Mouse (Mus musculus): ENCODE data around the gene Slc15a5.

The Slc15a5 gene

GRCm38 (mm10) chr6:138055572-138055971 lies 24.1 kb downstream of the Slc15a5 start:
- DNase-seq (ENCODE audit: low spot score), result no peak

- no peak for DNase-seq (ENCODE audit: low spot score)
These were observed 24.8 kb downstream of the Slc15a5 start for GRCm38 (mm10) chr6:138054956-138055355.

GRCm38 (mm10) chr6:138054166-138054565 lies 25.6 kb downstream of the Slc15a5 start:
- no peak for DNase-seq (ENCODE audit: low spot score)

- DNase-seq (ENCODE audit: low spot score), result no peak
These were observed 26.0 kb downstream of the Slc15a5 start for GRCm38 (mm10) chr6:138053686-138054085.

GRCm38 (mm10) chr6:138045364-138045763 lies 34.4 kb downstream of the Slc15a5 start:
- no peak for DNase-seq (ENCODE audit: low spot score)

GRCm38 (mm10) chr6:138042891-138043290 lies 36.8 kb downstream of the Slc15a5 start:
- no peak for DNase-seq (ENCODE audit: low spot score)

GRCm38 (mm10) chr6:138041865-138042264 lies 37.9 kb downstream of the Slc15a5 start:
- DNase-seq (ENCODE audit: low spot score), result no peak

GRCm38 (mm10) chr6:138037587-138037986 lies 42.1 kb downstream of the Slc15a5 start:
- DNase-seq (ENCODE audit: low spot score), result no peak

- no peak for DNase-seq (ENCODE audit: low spot score)
These were observed 42.8 kb downstream of the Slc15a5 start for GRCm38 (mm10) chr6:138036891-138037290.

- no peak for DNase-seq (ENCODE audit: low spot score)
These were observed 62.8 kb downstream of the Slc15a5 start for GRCm38 (mm10) chr6:138016898-138017297.

GRCm38 (mm10) chr6:138014976-138015674 lies 64.6 kb downstream of the Slc15a5 start:
- DNase-seq (ENCODE audit: low spot score), result no peak

GRCm38 (mm10) chr6:138011955-138012354 lies 67.8 kb downstream of the Slc15a5 start:
- no peak for DNase-seq (ENCODE audit: low spot score)

- DNase-seq (ENCODE audit: low spot score), result no peak
These were observed 72.0 kb downstream of the Slc15a5 start for GRCm38 (mm10) chr6:138007705-138008104.

- no peak for DNase-seq (ENCODE audit: low spot score)
These were observed 73.0 kb downstream of the Slc15a5 start for GRCm38 (mm10) chr6:138006525-138007251.

- no peak for DNase-seq (ENCODE audit: low spot score)
These were observed 89.9 kb downstream of the Slc15a5 start for GRCm38 (mm10) chr6:137989853-137990252.

- no peak for DNase-seq (ENCODE audit: low spot score)
These were observed 94.5 kb downstream of the Slc15a5 start for GRCm38 (mm10) chr6:137985169-137985568.

GRCm38 (mm10) chr6:137982195-137982737 lies 97.5 kb downstream of the Slc15a5 start:
- no peak for DNase-seq (ENCODE audit: low spot score)

- no peak for DNase-seq (ENCODE audit: low spot score)
These were observed 98.6 kb downstream of the Slc15a5 start for GRCm38 (mm10) chr6:137980905-137981696.

- no peak for DNase-seq (ENCODE audit: low spot score)
These were observed 99.3 kb downstream of the Slc15a5 start for GRCm38 (mm10) chr6:137980413-137980812.

GRCm38 (mm10) chr6:137979802-137980201 lies 99.9 kb downstream of the Slc15a5 start:
- DNase-seq (ENCODE audit: low spot score), result no peak

- no peak for DNase-seq (ENCODE audit: low spot score)
These were observed 103.7 kb downstream of the Slc15a5 start for GRCm38 (mm10) chr6:137976021-137976420.

GRCm38 (mm10) chr6:137963703-137964102 lies 116.0 kb downstream of the Slc15a5 start:
- no peak for DNase-seq (ENCODE audit: low spot score)

All from urinary bladder, postnatal 10 days (tissue).